Mouse (Mus musculus): Measurements from ENCODE around the gene Nmd3.

Nmd3 gene

GRCm38 (mm10) chr3:69721814-69722186 lies at the start of gene Nmd3:
Gene Nmd3, plus strand, starts transcription at chr3:69721985.
- peak; percentile 92 to 93 for DNase-seq

GRCm38 (mm10) chr3:69673351-69673750 lies 48.4 kb upstream of the Nmd3 start:
- DNase-seq, result no peak

GRCm38 (mm10) chr3:69674206-69674605 lies 47.6 kb upstream of the Nmd3 start:
- no peak for DNase-seq

- DNase-seq, result no peak
These were observed 32.0 kb upstream of the Nmd3 start for GRCm38 (mm10) chr3:69689791-69690190.

GRCm38 (mm10) chr3:69690939-69691338 lies 30.8 kb upstream of the Nmd3 start:
- DNase-seq, result no peak

- no peak for DNase-seq
These were observed 21.8 kb upstream of the Nmd3 start for GRCm38 (mm10) chr3:69699851-69700500.

- DNase-seq, result no peak
These were observed 19.9 kb upstream of the Nmd3 start for GRCm38 (mm10) chr3:69701905-69702304.

- no peak for DNase-seq
These were observed 19.4 kb upstream of the Nmd3 start for GRCm38 (mm10) chr3:69702421-69702820.

- no peak for DNase-seq
These were observed 12.5 kb upstream of the Nmd3 start for GRCm38 (mm10) chr3:69709043-69709929.

- DNase-seq, result no peak
These were observed 9.7 kb upstream of the Nmd3 start for GRCm38 (mm10) chr3:69711907-69712600.

- DNase-seq, result no peak
These were observed 4.3 kb upstream of the Nmd3 start for GRCm38 (mm10) chr3:69717476-69717875.

GRCm38 (mm10) chr3:69722187-69722867 lies 542 bp downstream of the Nmd3 start:
- peak; percentile 34 to 37 for DNase-seq

- DNase-seq, result no peak
These were observed 1.4 kb downstream of the Nmd3 start for GRCm38 (mm10) chr3:69723161-69723560.

- no peak for DNase-seq
These were observed 9.1 kb downstream of the Nmd3 start for GRCm38 (mm10) chr3:69730930-69731329.

- DNase-seq, result no peak
These were observed 12.2 kb downstream of the Nmd3 start for GRCm38 (mm10) chr3:69733939-69734338.

GRCm38 (mm10) chr3:69755192-69755591 lies 33.4 kb downstream of the Nmd3 start:
- DNase-seq, result no peak

GRCm38 (mm10) chr3:69755968-69756367 lies 34.2 kb downstream of the Nmd3 start:
- DNase-seq, result no peak

- peak in 1 of 2 experiments; percentile 56 for DNase-seq
These were observed 34.7 kb downstream of the Nmd3 start for GRCm38 (mm10) chr3:69756499-69756898.

GRCm38 (mm10) chr3:69757456-69757855 lies 35.7 kb downstream of the Nmd3 start:
- DNase-seq, result no peak

- no peak for DNase-seq
These were observed 38.3 kb downstream of the Nmd3 start for GRCm38 (mm10) chr3:69760081-69760480.

GRCm38 (mm10) chr3:69761195-69761594 lies 39.4 kb downstream of the Nmd3 start:
- no peak for DNase-seq

- no peak for DNase-seq
These were observed 41.1 kb downstream of the Nmd3 start for GRCm38 (mm10) chr3:69762838-69763368.

Measured in lung, postnatal 4 days (tissue).